Comparison of ENCODE assay signal across 8 mouse cellular contexts in genomic region chr16:90925461-90925860, GRCm38 (mm10). TPM values are rescaled to one million over a fixed set of nuclear protein-coding genes. Genes with fewer than 3 reads are reported as not detected.
DNase-seq lines count a peak whose midpoint lies in the region; ATAC-seq and TF ChIP-seq lines count a peak whose summit lies in the region.

No protein-coding gene starts in this region.

- TF ChIP-seq CTCF in layer of hippocampus, adult 2 months (conservative IDR thresholded peaks at IDR 0.05): peak; percentile 94

- H3K4me1 ChIP-seq in brown adipose tissue, adult 24 weeks (ENCODE audit: control insufficient read depth, insufficient read depth, insufficient read length, low read length): peaks cover 5% of the 10 kb centered on the region; the same call in 1 of the 2 replicates
- no peaks in the 10 kb centered on the region for H3K4me1 ChIP-seq in forebrain, embryonic 11.5 days (replicated peaks; ENCODE audit: control insufficient read depth, insufficient read depth, low read length)
- no peaks in the 10 kb centered on the region for H3K4me1 ChIP-seq in hindbrain, embryonic 11.5 days (replicated peaks; ENCODE audit: control insufficient read depth, insufficient read depth, low read length)

- no peak for ATAC-seq in CD4-positive, CD25-positive, alpha-beta regulatory T cell, adult 4 months
- peak; percentile 55; the same call in 1 of the 2 replicates for ATAC-seq in forebrain, embryonic 11.5 days (replicated peaks; ENCODE audit: low FRiP score)
- ATAC-seq in hindbrain, embryonic 11.5 days (ENCODE audit: low FRiP score): peak; percentile 44; the same call in 1 of the 2 replicates

- no peak overlapping the region for H3K4me2 ChIP-seq in forebrain, embryonic 11.5 days (ENCODE audit: low read depth, low read length, severe bottlenecking)
- H3K4me2 ChIP-seq in hindbrain, embryonic 11.5 days (replicated peaks; ENCODE audit: low read depth, low read length): no peak overlapping the region

- no peak overlapping the region for H3K4me3 ChIP-seq in brown adipose tissue, adult 24 weeks (ENCODE audit: insufficient read depth, low read depth, low read length)
- H3K4me3 ChIP-seq in forebrain, embryonic 11.5 days (ENCODE audit: low read depth, low read length): no peak overlapping the region
- H3K4me3 ChIP-seq in hindbrain, embryonic 11.5 days (ENCODE audit: low read depth, low read length): no peak overlapping the region
- H3K4me3 ChIP-seq in layer of hippocampus, adult 2 months: no peak overlapping the region

- 32% methylated on average over 5 of the region's 5 CpGs for WGBS in forebrain, embryonic 11.5 days
- 27% methylated on average over 5 of the region's 5 CpGs for WGBS in hindbrain, embryonic 11.5 days

- no peaks in the 10 kb centered on the region for H3K27me3 ChIP-seq in forebrain, embryonic 11.5 days (ENCODE audit: control insufficient read depth, insufficient read depth, low read length)
- no peaks in the 10 kb centered on the region for H3K27me3 ChIP-seq in hindbrain, embryonic 11.5 days (ENCODE audit: control insufficient read depth, insufficient read depth, low read length)

- H3K27ac ChIP-seq in brown adipose tissue, adult 24 weeks (replicated peaks; ENCODE audit: low read depth, low read length): peak overlapping the region; percentile 65
- H3K27ac ChIP-seq in forebrain, embryonic 11.5 days (ENCODE audit: low read depth, low read length): no peak overlapping the region
- no peak overlapping the region for H3K27ac ChIP-seq in hindbrain, embryonic 11.5 days (ENCODE audit: low read depth, low read length)
- H3K27ac ChIP-seq in layer of hippocampus, adult 2 months: no peak overlapping the region

- H3K9ac ChIP-seq in forebrain, embryonic 11.5 days (ENCODE audit: low read length): no peak overlapping the region
- no peak overlapping the region for H3K9ac ChIP-seq in hindbrain, embryonic 11.5 days (ENCODE audit: low read depth, low read length)

- no peaks in the 10 kb centered on the region for H3K9me3 ChIP-seq in forebrain, embryonic 11.5 days (ENCODE audit: control insufficient read depth, low read length)
- no peaks in the 10 kb centered on the region for H3K9me3 ChIP-seq in hindbrain, embryonic 11.5 days (ENCODE audit: control insufficient read depth, low read length)

- no peaks in the 10 kb centered on the region for H3K36me3 ChIP-seq in forebrain, embryonic 11.5 days (ENCODE audit: control insufficient read depth, insufficient read depth, low read length)
- H3K36me3 ChIP-seq in hindbrain, embryonic 11.5 days (ENCODE audit: control insufficient read depth, insufficient read depth, low read length): no peaks in the 10 kb centered on the region

- DNase-seq in CD4-positive, CD25-positive, alpha-beta regulatory T cell, adult 2 months (ENCODE audit: low read depth, low spot score): peak; percentile 45
- peak; percentile 78 for DNase-seq in forebrain, embryonic 11.5 days (ENCODE audit: low spot score)
- peak; percentile 77 for DNase-seq in hindbrain, embryonic 11.5 days (ENCODE audit: low spot score)
- peak; percentile 46 to 68 for DNase-seq in layer of hippocampus, adult 2 months (ENCODE audit: low spot score in 2 of 2)
- DNase-seq in lung, postnatal 36 days: peak; percentile 85
- peak; percentile 76 for DNase-seq in right cerebral cortex, postnatal 4 days

RNA-seq across cellular contexts. Expression of gene Cfap298, which starts 9.5 kb away (rescaled TPM):
- 10 to 100 TPM; 20.2 to 22.6 TPM for polyA plus RNA-seq in CD4-positive, CD25-positive, alpha-beta regulatory T cell, adult 4 months (2017; shearing (Covaris generic))
- polyA plus RNA-seq in brown adipose tissue, adult 24 weeks (2012; ENCODE audit: insufficient read depth, insufficient read length, missing spikeins): 41.8 and 45.0 TPM in 2 replicates
- polyA plus RNA-seq in forebrain, embryonic 11.5 days (2014; fragmentation: Nextera tagmentation; extraction: Ambion mirVana): 47.5 TPM in 2 replicates
- 53.1 and 57.3 TPM in 2 replicates for polyA plus RNA-seq in hindbrain, embryonic 11.5 days (2014; fragmentation: Nextera tagmentation; extraction: Ambion mirVana)
- total RNA-seq in layer of hippocampus, adult 2 months (2021): 10 to 100 TPM; 34.0 to 43.7 TPM
